Mouse (Mus musculus) liver, embryonic 16.5 days (tissue): ENCODE data around the gene Cdk14. TPM values are rescaled to one million over a fixed set of nuclear protein-coding genes. Genes with fewer than 3 reads are reported as not detected.

Experiments
- ATAC-seq: fragments of 200-750 bp; cut with Nextera tagmentation; 2 replicates; pipeline ENCODE4 v1.8.0; 2017; ENCODE audit warnings: low read depth, mild to moderate bottlenecking, moderate number of reproducible peaks, moderate library complexity
- H3K27ac ChIP-seq: fragments of 300-500 bp; sonication (generic); 2 replicates; pipeline ENCODE4 v1.5.1; 2014; ENCODE audit warnings: mild to moderate bottlenecking, low read length
- H3K27me3 ChIP-seq: fragments of 300-500 bp; sonication (generic); 2 replicates; pipeline ENCODE4 v1.6.1; 2014; ENCODE audit warnings: low read depth, low read length, mixed read lengths; ENCODE audit not compliant: control insufficient read depth, insufficient read depth
- H3K36me3 ChIP-seq: fragments of 300-500 bp; sonication (generic); 2 replicates; pipeline ENCODE4 v1.6.1; 2014; ENCODE audit warnings: mild to moderate bottlenecking; ENCODE audit not compliant: control insufficient read depth, insufficient read depth
- H3K4me1 ChIP-seq: fragments of 300-500 bp; sonication (generic); 2 replicates; pipeline ENCODE4 v1.6.1; 2014; ENCODE audit warnings: low read depth, low read length, mixed read lengths; ENCODE audit not compliant: control insufficient read depth
- H3K4me2 ChIP-seq: fragments of 300-500 bp; sonication (generic); 2 replicates; pipeline ENCODE4 v1.6.1; 2014; ENCODE audit warnings: low read depth, low read length, mixed read lengths
- H3K4me3 ChIP-seq: fragments of 300-500 bp; sonication (generic); 2 replicates; pipeline ENCODE4 v1.5.1; 2014; ENCODE audit warnings: low read depth, mild to moderate bottlenecking, low read length
- H3K9ac ChIP-seq: fragments of 300-500 bp; sonication (generic); 2 replicates; pipeline ENCODE4 v1.6.1; 2014; ENCODE audit warnings: low read depth, low read length
- H3K9me3 ChIP-seq: fragments of 300-500 bp; sonication (generic); replicated peaks from 2 replicates; pipeline ENCODE4 v1.6.1; 2016; ENCODE audit warnings: low read length; ENCODE audit not compliant: control insufficient read depth
- WGBS: fragments of 180-500 bp; shearing (Covaris S2); extraction: QIAGEN DNeasy Blood & Tissue Kit; methylation state at CpG from one replicate; pipeline ENCODE4 v1.1.7; 2014; ENCODE audit not compliant: insufficient replicate concordance; 5-methylcytosine and 5-hydroxymethylcytosine counted together
- microRNA-seq: library from miRNA; unstranded; fragments of <30 nt; microRNA quantifications from one replicate; pipeline ENCODE4, GENCODE M21; 2016
- polyA plus RNA-seq: library from polyadenylated mRNA; unstranded; fragments of >200 nt; fragmentation: Nextera tagmentation; extraction: Ambion mirVana; gene quantifications from 2 replicates; pipeline ENCODE4 v1.2.1, GENCODE M21; 2015

Cdk14 gene
- polyA plus RNA-seq, 1 experiment from 2014 or later, result 1.1 TPM

DNA sequence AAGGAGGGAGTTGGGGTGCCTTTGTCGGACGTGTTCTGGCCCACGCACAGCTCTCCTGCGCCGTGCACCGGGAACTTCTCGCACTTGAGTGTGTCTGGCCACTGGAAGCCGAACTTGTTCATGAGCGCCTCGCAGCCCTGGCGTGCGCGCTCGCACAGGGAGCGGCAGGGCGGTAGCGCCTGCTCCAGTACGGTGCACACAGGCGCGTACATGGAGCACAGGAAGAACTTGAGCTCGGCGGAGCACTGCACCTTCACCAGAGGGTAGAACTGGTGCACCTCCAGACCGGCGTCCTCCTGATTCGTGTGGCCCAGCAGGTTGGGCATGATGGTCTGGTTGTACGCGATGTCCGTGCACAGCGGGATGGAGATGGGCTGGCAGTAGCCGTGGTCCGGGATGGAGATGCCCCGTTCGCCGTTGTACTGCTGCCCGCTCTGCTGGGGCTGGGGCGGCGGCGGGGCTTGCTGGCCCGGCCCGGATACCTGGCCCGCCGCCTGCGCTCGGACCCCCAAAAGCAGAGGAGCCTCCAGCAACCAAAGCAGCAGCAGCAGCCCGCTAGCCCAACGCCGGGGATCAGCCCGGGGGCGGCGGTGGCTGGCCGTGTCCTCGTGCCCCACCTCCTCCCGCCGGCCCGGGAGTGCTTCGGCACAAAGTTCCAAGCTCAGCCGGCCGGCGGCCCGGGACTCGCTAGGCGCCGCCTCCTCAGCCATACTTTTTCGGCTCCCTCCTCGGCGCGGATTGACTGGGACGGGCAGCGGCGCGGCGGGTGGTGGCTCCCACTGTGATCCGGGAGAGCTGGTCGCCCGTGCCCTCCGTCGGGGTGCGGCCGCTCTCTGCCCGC lies 663.0 kb downstream of the Cdk14 start:
- Histone ChIP-seq H3K4me3 (peak overlapping the region; percentile 65), H3K4me2 (peak overlapping the region; percentile 64), H3K9me3 (no peaks in the 10 kb centered on the region), H3K4me1 (no peaks in the 10 kb centered on the region; the same call in 1 of the 2 replicates), H3K27me3 (peaks cover 46% of the 10 kb centered on the region), H3K27ac (peak overlapping the region; percentile 78), H3K9ac (peak overlapping the region; percentile 62), H3K36me3 (no peaks in the 10 kb centered on the region)
- ATAC-seq, result peak; percentile 49
- 1% methylated on average over 65 of the region's 80 CpGs for whole genome bisulfite sequencing

DNA sequence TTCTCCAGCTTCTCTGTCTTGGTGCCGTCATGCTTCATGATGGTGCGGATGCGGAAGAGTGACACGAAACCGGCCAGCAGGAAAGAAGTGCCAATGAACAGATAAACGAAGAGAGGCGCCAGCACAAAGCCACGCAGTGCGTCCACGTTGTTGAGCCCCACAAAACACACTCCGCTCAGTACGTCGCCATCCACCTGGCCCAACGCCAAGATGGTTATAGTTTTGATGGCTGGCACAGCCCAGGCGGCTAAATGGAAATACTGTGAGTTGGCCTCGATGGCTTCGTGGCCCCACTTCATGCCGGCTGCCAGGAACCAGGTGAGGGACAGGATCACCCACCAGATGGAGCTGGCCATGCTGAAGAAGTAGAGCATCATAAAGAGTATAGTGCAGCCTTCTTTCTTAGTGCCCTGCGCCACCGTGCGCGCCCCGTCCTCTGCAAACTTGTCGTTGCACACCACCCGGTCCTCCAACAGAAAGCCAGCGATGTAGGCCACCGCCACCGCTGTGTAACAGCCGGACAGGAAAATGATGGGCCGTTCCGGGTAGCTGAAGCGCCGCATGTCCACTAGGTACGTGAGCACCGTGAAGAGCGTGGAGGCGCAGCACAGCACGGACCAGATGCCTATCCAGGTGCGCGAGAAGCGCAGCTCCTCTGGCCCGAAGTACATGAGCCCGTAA lies 664.0 kb downstream of the Cdk14 start:
- 6% methylated on average over 43 of the region's 43 CpGs for WGBS
- Histone ChIP-seq H3K27ac (no peak overlapping the region), H3K9me3 (no peaks in the 10 kb centered on the region), H3K27me3 (peaks cover 46% of the 10 kb centered on the region), H3K4me3 (peak overlapping the region; percentile 65), H3K4me1 (no peaks in the 10 kb centered on the region; the same call in 1 of the 2 replicates), H3K4me2 (peak overlapping the region; percentile 64), H3K36me3 (no peaks in the 10 kb centered on the region), H3K9ac (peak overlapping the region; percentile 62; the same call in 1 of the 2 replicates)
- no peak for ATAC-seq

DNA sequence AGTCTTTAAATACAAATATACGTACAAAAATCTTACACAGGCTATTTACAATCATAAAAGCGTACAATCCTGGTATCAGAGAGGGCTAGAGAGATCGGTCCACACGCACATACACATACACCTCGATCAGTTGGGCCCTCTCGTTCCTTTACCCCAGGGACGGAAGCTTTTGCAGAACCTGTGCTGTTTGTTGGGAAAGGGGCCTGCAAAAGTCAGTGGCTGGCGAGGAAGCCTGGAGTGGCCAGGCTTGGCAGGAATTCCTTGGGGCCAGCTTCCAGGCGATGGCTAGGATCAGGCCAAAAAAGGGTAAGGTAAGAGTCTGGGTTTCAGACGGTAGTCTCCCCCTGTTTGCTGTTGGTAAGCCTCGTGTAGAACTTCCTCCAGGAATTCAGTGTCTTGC lies 664.8 kb downstream of the Cdk14 start:
- no peaks in the 10 kb centered on the region for H3K36me3 ChIP-seq
- H3K27ac ChIP-seq, result no peak overlapping the region
- H3K4me1 ChIP-seq, result no peaks in the 10 kb centered on the region; the same call in 1 of the 2 replicates
- peaks cover 46% of the 10 kb centered on the region for H3K27me3 ChIP-seq
- H3K4me2 ChIP-seq, result 0 out of 2 replicates have a peak overlapping the region, but pooled peaks have one; percentile 64
- no peak overlapping the region for H3K9ac ChIP-seq
- H3K9me3 ChIP-seq, result no peaks in the 10 kb centered on the region
- no peak for ATAC-seq
- 40% methylated on average over 11 of the region's 11 CpGs for WGBS
- H3K4me3 ChIP-seq, result peak overlapping the region; percentile 65

- H3K9ac ChIP-seq, result no peak overlapping the region
- 31% methylated on average over 9 of the region's 9 CpGs for WGBS
- no peaks in the 10 kb centered on the region for H3K9me3 ChIP-seq
- H3K4me2 ChIP-seq, result 0 out of 2 replicates have a peak overlapping the region, but pooled peaks have one; percentile 6
- peaks cover 46% of the 10 kb centered on the region for H3K27me3 ChIP-seq
- no peak overlapping the region for H3K27ac ChIP-seq
- 0 out of 2 replicates have a peak overlapping the region, but pooled peaks have one; percentile 3 for H3K4me3 ChIP-seq
- H3K36me3 ChIP-seq, result no peaks in the 10 kb centered on the region
- no peaks in the 10 kb centered on the region; the same call in 1 of the 2 replicates for H3K4me1 ChIP-seq
- ATAC-seq, result no peak
These were observed 665.3 kb downstream of the Cdk14 start for GRCm38 (mm10) chr5:4754701-4755281.

Small RNA genes lying within 50 kb of the gene (microRNA-seq; reads per million reads assigned to microRNA genes)
- not detected for gene Gm25037
- gene Gm44483, result not detected

Other genes with a start within 250 kb of the Cdk14 start
- not detected in 2 replicates for gene 1700015F17Rik, start 58.8 kb upstream of the Cdk14 start, polyA plus RNA-seq
- gene Cldn12, start 94.6 kb upstream of the Cdk14 start, polyA plus RNA-seq, result 12.1 and 13.5 TPM in 2 replicates
- 7.0 and 7.1 TPM in 2 replicates for gene Gtpbp10, start 139.2 kb upstream of the Cdk14 start, polyA plus RNA-seq
- 0.18 and 0.19 TPM in 2 replicates for gene Gm8773, start 153.5 kb upstream of the Cdk14 start, polyA plus RNA-seq
- gene Cfap69, start 243.9 kb upstream of the Cdk14 start, polyA plus RNA-seq, result 0.19 and 0.70 TPM in 2 replicates